Mouse (Mus musculus): ENCODE data around the gene Sars2. TPM values are rescaled to one million over a fixed set of nuclear protein-coding genes. Genes with fewer than 3 reads are reported as not detected.

The Sars2 gene
- polyA plus RNA-seq, 1 experiment from 2014 or later, result 37.8 TPM

DNA sequence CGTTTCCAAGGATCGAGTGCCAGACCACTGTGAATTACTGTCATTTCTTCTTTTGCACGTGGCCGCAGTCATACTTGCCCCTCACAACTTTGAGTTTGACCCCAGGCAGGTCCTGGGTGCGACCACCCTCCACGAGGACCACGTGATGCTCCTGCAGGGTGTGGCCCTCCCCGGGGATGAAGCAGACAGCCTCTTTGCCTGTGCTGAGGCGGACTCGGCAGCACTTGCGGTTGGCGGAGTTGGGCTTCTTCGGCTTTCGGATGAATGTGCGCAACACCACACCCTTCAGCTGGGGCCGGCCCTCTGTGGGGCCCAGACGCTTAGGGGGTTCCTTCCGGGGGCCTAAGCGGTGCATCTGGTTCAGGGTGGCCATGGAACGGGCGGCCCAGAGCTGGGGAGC lies 2.0 kb upstream of the Sars2 start:
- H3K4me2 ChIP-seq (ENCODE audit: low read depth, low read length, severe bottlenecking), result no peak overlapping the region
- no peaks in the 10 kb centered on the region for H3K9me3 ChIP-seq (ENCODE audit: control insufficient read depth, low read length)
- H3K27me3 ChIP-seq (ENCODE audit: control insufficient read depth, insufficient read depth, low read length), result no peaks in the 10 kb centered on the region
- H3K9ac ChIP-seq (ENCODE audit: low read length), result no peak overlapping the region
- no peaks in the 10 kb centered on the region for H3K36me3 ChIP-seq (ENCODE audit: control insufficient read depth, insufficient read depth, low read length)
- WGBS, result 96% methylated on average over 21 of the region's 21 CpGs
- H3K4me1 ChIP-seq (replicated peaks; ENCODE audit: control insufficient read depth, insufficient read depth, low read length), result no peaks in the 10 kb centered on the region; the same call in 1 of the 2 replicates
- no peak overlapping the region for H3K4me3 ChIP-seq (ENCODE audit: low read depth, low read length)
- ATAC-seq (replicated peaks; ENCODE audit: low FRiP score) (no peak), DNase-seq (ENCODE audit: low spot score) (no peak)
- H3K27ac ChIP-seq (ENCODE audit: low read depth, low read length), result no peak overlapping the region

DNA sequence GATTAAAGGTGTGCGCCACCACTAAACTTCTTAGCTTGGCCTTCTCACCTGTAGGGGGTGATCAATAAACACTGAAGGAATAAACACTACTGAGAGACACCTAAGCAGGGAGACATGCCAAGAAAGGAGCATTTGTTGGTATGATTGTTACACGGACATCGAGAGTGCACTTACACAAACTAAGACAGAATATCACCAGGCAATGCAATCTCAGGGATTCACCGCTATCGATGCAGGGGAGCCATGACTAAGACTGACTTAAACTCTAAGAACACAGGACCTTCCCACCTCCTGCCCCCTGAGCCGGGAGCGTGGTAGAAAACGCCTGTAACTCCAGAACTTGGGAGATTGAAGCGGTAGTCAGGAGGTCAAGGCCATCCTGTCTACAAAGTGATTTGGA lies 843 bp upstream of the Sars2 start:
- Histone ChIP-seq H3K4me2 (ENCODE audit: low read depth, low read length, severe bottlenecking) (peak overlapping the region; percentile 60), H3K4me1 (replicated peaks; ENCODE audit: control insufficient read depth, insufficient read depth, low read length) (no peaks in the 10 kb centered on the region; the same call in 1 of the 2 replicates), H3K9me3 (ENCODE audit: control insufficient read depth, low read length) (no peaks in the 10 kb centered on the region), H3K4me3 (ENCODE audit: low read depth, low read length) (peak overlapping the region; percentile 58), H3K36me3 (ENCODE audit: control insufficient read depth, insufficient read depth, low read length) (no peaks in the 10 kb centered on the region; the same call in 1 of the 2 replicates), H3K27me3 (ENCODE audit: control insufficient read depth, insufficient read depth, low read length) (no peaks in the 10 kb centered on the region), H3K27ac (ENCODE audit: low read depth, low read length) (no peak overlapping the region), H3K9ac (ENCODE audit: low read length) (peak overlapping the region; percentile 71)
- DNase-seq (ENCODE audit: low spot score) (no peak), ATAC-seq (replicated peaks; ENCODE audit: low FRiP score) (no peak)
- WGBS, result 47% methylated on average over 9 of the region's 9 CpGs

GRCm38 (mm10) chr7:28741368-28741708 lies 454 bp upstream of the Sars2 start:
- no peaks in the 10 kb centered on the region for H3K27me3 ChIP-seq (ENCODE audit: control insufficient read depth, insufficient read depth, low read length)
- H3K4me1 ChIP-seq (replicated peaks; ENCODE audit: control insufficient read depth, insufficient read depth, low read length), result no peaks in the 10 kb centered on the region; the same call in 1 of the 2 replicates
- ATAC-seq (replicated peaks; ENCODE audit: low FRiP score), result peak; percentile 24
- peak overlapping the region; percentile 60 for H3K4me2 ChIP-seq (ENCODE audit: low read depth, low read length, severe bottlenecking)
- H3K9me3 ChIP-seq (ENCODE audit: control insufficient read depth, low read length), result no peaks in the 10 kb centered on the region
- H3K4me3 ChIP-seq (ENCODE audit: low read depth, low read length), result peak overlapping the region; percentile 58
- H3K27ac ChIP-seq (ENCODE audit: low read depth, low read length), result no peak overlapping the region
- peak; percentile 57 for DNase-seq (ENCODE audit: low spot score)
- no peaks in the 10 kb centered on the region; the same call in 1 of the 2 replicates for H3K36me3 ChIP-seq (ENCODE audit: control insufficient read depth, insufficient read depth, low read length)
- H3K9ac ChIP-seq (ENCODE audit: low read length), result peak overlapping the region; percentile 71
- 2% methylated on average over 13 of the region's 13 CpGs for WGBS

GRCm38 (mm10) chr7:28749935-28750334 lies 8.1 kb downstream of the Sars2 start:
- ATAC-seq (replicated peaks; ENCODE audit: low FRiP score), result no peak
- 93% methylated on average over 7 of the region's 7 CpGs for WGBS
- no peaks in the 10 kb centered on the region for H3K4me1 ChIP-seq (replicated peaks; ENCODE audit: control insufficient read depth, insufficient read depth, low read length)

GRCm38 (mm10) chr7:28756079-28756478 lies 14.3 kb downstream of the Sars2 start, which contains the start of gene Ccer2:
TSS of gene Ccer2 (plus strand) at chr7:28756174.
- H3K4me1 ChIP-seq (replicated peaks; ENCODE audit: control insufficient read depth, insufficient read depth, low read length), result 0 out of 2 replicates have a peak, but pooled peaks cover 2% of the 10 kb centered on the region
- no peaks in the 10 kb centered on the region for H3K9me3 ChIP-seq (ENCODE audit: control insufficient read depth, low read length)
- 4% methylated on average over 16 of the region's 17 CpGs for WGBS
- H3K27me3 ChIP-seq (ENCODE audit: control insufficient read depth, insufficient read depth, low read length), result no peaks in the 10 kb centered on the region
- DNase-seq (ENCODE audit: low spot score), result no peak
- H3K4me3 ChIP-seq (ENCODE audit: low read depth, low read length), result no peak within 1 kb of the TSS
- no peaks in the 10 kb centered on the region; the same call in 1 of the 2 replicates for H3K36me3 ChIP-seq (ENCODE audit: control insufficient read depth, insufficient read depth, low read length)
- H3K9ac ChIP-seq (ENCODE audit: low read length), result no peak within 1 kb of the TSS; the same call in 1 of the 2 replicates
- ATAC-seq (replicated peaks; ENCODE audit: low FRiP score), result no peak
- H3K4me2 ChIP-seq (ENCODE audit: low read depth, low read length, severe bottlenecking), result peak within 1 kb of the TSS; percentile 29; the same call in 1 of the 2 replicates
- no peak within 1 kb of the TSS for H3K27ac ChIP-seq (ENCODE audit: low read depth, low read length)

More at GRCm38 (mm10) chr7:28749935-28750334, 8.1 kb downstream of the Sars2 start:
- no peak overlapping the region for H3K9ac ChIP-seq (ENCODE audit: low read length)
- no peaks in the 10 kb centered on the region for H3K9me3 ChIP-seq (ENCODE audit: control insufficient read depth, low read length)
- no peaks in the 10 kb centered on the region for H3K27me3 ChIP-seq (ENCODE audit: control insufficient read depth, insufficient read depth, low read length)
- no peak overlapping the region for H3K4me2 ChIP-seq (ENCODE audit: low read depth, low read length, severe bottlenecking)
- no peak overlapping the region for H3K4me3 ChIP-seq (ENCODE audit: low read depth, low read length)
- DNase-seq (ENCODE audit: low spot score), result no peak
- no peaks in the 10 kb centered on the region; the same call in 1 of the 2 replicates for H3K36me3 ChIP-seq (ENCODE audit: control insufficient read depth, insufficient read depth, low read length)
- no peak overlapping the region for H3K27ac ChIP-seq (ENCODE audit: low read depth, low read length)

GRCm38 (mm10) chr7:28758623-28759022 lies 16.8 kb downstream of the Sars2 start:
- Histone ChIP-seq H3K9me3 (ENCODE audit: control insufficient read depth, low read length) (no peaks in the 10 kb centered on the region), H3K4me1 (replicated peaks; ENCODE audit: control insufficient read depth, insufficient read depth, low read length) (0 out of 2 replicates have a peak, but pooled peaks cover 2% of the 10 kb centered on the region), H3K4me3 (ENCODE audit: low read depth, low read length) (no peak overlapping the region), H3K4me2 (ENCODE audit: low read depth, low read length, severe bottlenecking) (no peak overlapping the region), H3K27ac (ENCODE audit: low read depth, low read length) (no peak overlapping the region), H3K36me3 (ENCODE audit: control insufficient read depth, insufficient read depth, low read length) (no peaks in the 10 kb centered on the region), H3K27me3 (ENCODE audit: control insufficient read depth, insufficient read depth, low read length) (no peaks in the 10 kb centered on the region), H3K9ac (ENCODE audit: low read length) (no peak overlapping the region)
- WGBS, result 77% methylated on average over 13 of the region's 13 CpGs
- no peak for DNase-seq (ENCODE audit: low spot score)
- no peak for ATAC-seq (replicated peaks; ENCODE audit: low FRiP score)

- no peak overlapping the region for H3K27ac ChIP-seq (ENCODE audit: low read depth, low read length)
- no peak overlapping the region for H3K4me3 ChIP-seq (ENCODE audit: low read depth, low read length)
- H3K9me3 ChIP-seq (ENCODE audit: control insufficient read depth, low read length), result no peaks in the 10 kb centered on the region
- no peaks in the 10 kb centered on the region for H3K4me1 ChIP-seq (replicated peaks; ENCODE audit: control insufficient read depth, insufficient read depth, low read length)
- H3K27me3 ChIP-seq (ENCODE audit: control insufficient read depth, insufficient read depth, low read length), result no peaks in the 10 kb centered on the region
- no peak overlapping the region for H3K9ac ChIP-seq (ENCODE audit: low read length)
- WGBS, result 90% methylated on average over 9 of the region's 9 CpGs
- no peak overlapping the region for H3K4me2 ChIP-seq (ENCODE audit: low read depth, low read length, severe bottlenecking)
- no peaks in the 10 kb centered on the region for H3K36me3 ChIP-seq (ENCODE audit: control insufficient read depth, insufficient read depth, low read length)
- DNase-seq (ENCODE audit: low spot score), result no peak
- ATAC-seq (replicated peaks; ENCODE audit: low FRiP score), result no peak
These were observed 20.1 kb downstream of the Sars2 start for GRCm38 (mm10) chr7:28761907-28762306.

DNA sequence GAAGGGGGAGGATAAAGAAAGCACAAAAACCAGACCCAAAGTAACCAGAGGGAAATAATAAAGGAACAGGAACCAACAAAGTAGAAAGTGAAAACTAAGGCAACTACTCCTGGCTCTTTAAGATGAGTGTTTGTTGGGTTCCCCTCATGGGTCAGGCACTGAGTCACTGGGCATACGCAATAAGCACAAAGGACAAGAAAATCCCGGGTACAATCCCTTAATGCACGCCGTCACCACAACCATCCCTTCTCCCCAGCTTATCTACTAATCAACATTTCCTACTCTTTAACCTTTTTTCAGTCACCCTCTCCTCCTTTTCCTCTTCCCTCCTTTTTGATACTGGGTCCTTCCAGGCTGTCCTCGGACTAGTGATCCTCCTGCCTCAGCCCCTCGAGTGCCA lies 23.4 kb downstream of the Sars2 start:
- Histone ChIP-seq H3K9ac (ENCODE audit: low read length) (no peak overlapping the region), H3K27ac (ENCODE audit: low read depth, low read length) (no peak overlapping the region), H3K27me3 (ENCODE audit: control insufficient read depth, insufficient read depth, low read length) (no peaks in the 10 kb centered on the region), H3K4me1 (replicated peaks; ENCODE audit: control insufficient read depth, insufficient read depth, low read length) (peaks cover 4% of the 10 kb centered on the region), H3K4me2 (ENCODE audit: low read depth, low read length, severe bottlenecking) (peak overlapping the region; percentile 77; the same call in 1 of the 2 replicates), H3K4me3 (ENCODE audit: low read depth, low read length) (peak overlapping the region; percentile 81; the same call in 1 of the 2 replicates), H3K36me3 (ENCODE audit: control insufficient read depth, insufficient read depth, low read length) (no peaks in the 10 kb centered on the region), H3K9me3 (ENCODE audit: control insufficient read depth, low read length) (no peaks in the 10 kb centered on the region)
- WGBS, result 85% methylated on average over 6 of the region's 6 CpGs
- ATAC-seq (replicated peaks; ENCODE audit: low FRiP score) (no peak), DNase-seq (ENCODE audit: low spot score) (no peak)
